ENCODE assay signal across 15 mouse cellular contexts in genomic region chr13:11107693-11108092, GRCm38 (mm10).
"Had no signal": no experiment of that assay in that cellular context is flagged by ENCODE, and none has a peak within 500 bp of the region (broad histone marks: within the 10 kb centered on the region; RNA-seq: fewer than 3 reads in every experiment).

No protein-coding gene starts in this region.

- H3K9ac ChIP-seq: neural tube, embryonic 15.5 days; stomach, embryonic 15.5 days had no signal

- DNase-seq: retina, postnatal 1 day; right cerebral cortex, adult 18-20 months; right cerebral cortex, postnatal 14 days; right cerebral cortex, postnatal 25 days; right cerebral cortex, postnatal 4 days; spleen, adult 18-20 months; thymus, adult 18-20 months; thymus, adult 2 months; thymus, postnatal 14 days; thymus, postnatal 25 days; thymus, postnatal 36 days; thymus, postnatal 4 days had no signal

- H3K4me2 ChIP-seq: neural tube, embryonic 15.5 days; stomach, embryonic 15.5 days had no signal

- H3K36me3 ChIP-seq: neural tube, embryonic 15.5 days; stomach, embryonic 15.5 days had no signal

- H3K27ac ChIP-seq: neural tube, embryonic 15.5 days; stomach, embryonic 15.5 days; stomach, postnatal 0 days had no signal

- H3K9me3 ChIP-seq: neural tube, embryonic 15.5 days; stomach, embryonic 15.5 days had no signal

- H3K4me1 ChIP-seq: neural tube, embryonic 15.5 days; stomach, embryonic 15.5 days had no signal

- H3K4me3 ChIP-seq: neural tube, embryonic 15.5 days; stomach, embryonic 15.5 days had no signal

- H3K27me3 ChIP-seq: neural tube, embryonic 15.5 days; stomach, embryonic 15.5 days had no signal
